Mouse (Mus musculus): ENCODE measurements around the gene Gm5169.
"Not testable (repeated sequence)": the region's sequence is repeated elsewhere in the genome, so short reads cannot be mapped to it uniquely, and the experiment has no call there.

The Gm5169 gene

DNA sequence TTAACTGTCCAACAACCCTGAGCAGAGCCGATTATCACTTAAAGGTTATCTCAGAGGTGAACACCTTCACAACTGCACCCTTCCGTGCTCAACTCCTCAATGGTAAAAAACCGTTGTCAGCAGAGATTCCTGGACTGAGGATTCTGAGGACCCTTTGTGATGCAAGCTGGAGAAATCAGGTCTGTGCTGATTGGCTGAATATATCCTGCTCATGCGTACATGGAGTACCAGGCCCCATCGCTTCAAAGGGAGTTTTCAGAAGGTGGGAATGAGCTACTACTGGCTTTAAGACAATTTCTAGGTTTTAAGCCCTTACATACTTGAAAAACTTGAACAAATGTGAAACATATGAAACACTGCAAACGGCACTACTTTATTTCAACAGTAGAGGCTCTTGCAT lies at the start of gene Gm5169:
Gene Gm5169, minus strand, starts transcription at position 101 of the 400 bp plus-strand sequence.
- not testable (repeated sequence) for DNase-seq (ENCODE audit: low read depth, low spot score)

DNA sequence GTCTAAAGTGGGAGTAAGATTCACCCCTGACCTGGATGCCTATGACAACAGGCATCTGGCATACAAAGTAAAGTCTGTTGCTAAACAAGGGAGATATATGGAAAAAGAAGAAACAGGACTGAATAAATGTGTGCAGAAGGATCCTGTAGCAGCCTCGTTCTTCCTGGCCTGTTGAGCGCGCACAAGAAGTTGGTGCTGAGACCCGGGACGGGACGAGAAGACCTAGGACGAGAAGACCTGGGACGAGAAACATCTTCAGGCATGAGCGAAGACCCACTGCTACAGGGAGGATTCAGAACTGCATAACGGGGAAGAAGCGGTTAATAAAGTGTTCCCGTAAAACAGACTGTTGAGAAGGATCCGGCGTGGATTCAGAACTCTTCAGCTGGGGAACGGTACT lies 46.2 kb upstream of the Gm5169 start:
- not testable (repeated sequence) for DNase-seq (ENCODE audit: low read depth, low spot score)

All from forelimb bud, embryonic 11.5 days (tissue).